Mouse (Mus musculus): ENCODE data around the gene Pet2.

The Pet2 gene

GRCm38 (mm10) chrX:89409589-89409988 is at the start of gene Pet2:
Gene Pet2 (minus strand): TSS chrX:89409689.
- DNase-seq, result no peak
